Mouse (Mus musculus) lung, postnatal 0 days (tissue): ENCODE measurements around the gene Smg6. TPM values are rescaled to one million over a fixed set of nuclear protein-coding genes. Genes with fewer than 3 reads are reported as not detected.

Experiments used
- ATAC-seq: fragments of 200-750 bp; cut with Nextera tagmentation; 2 replicates; pipeline ENCODE4 v1.8.0; 2017; ENCODE audit warnings: moderate library complexity
- DNase-seq: peaks from one replicate; pipeline ENCODE4 v3.0.0-alpha.2; 2016; ENCODE audit warnings: low spot score
- H3K27ac ChIP-seq: fragments of 300-500 bp; sonication (generic); 2 replicates; pipeline ENCODE4 v1.5.1; 2014; ENCODE audit warnings: antibody characterized with exemption, mild to moderate bottlenecking, low read length, mixed read lengths
- H3K27me3 ChIP-seq: fragments of 300-500 bp; sonication (generic); replicated peaks from 2 replicates; pipeline ENCODE4 v1.6.1; 2014; ENCODE audit warnings: low read length, mixed read lengths; ENCODE audit not compliant: insufficient read depth
- H3K36me3 ChIP-seq: fragments of 300-500 bp; sonication (generic); 2 replicates; pipeline ENCODE4 v1.6.1; 2014; ENCODE audit warnings: low read length, mixed read lengths; ENCODE audit not compliant: insufficient read depth
- H3K4me1 ChIP-seq: fragments of 300-500 bp; sonication (generic); 2 replicates; pipeline ENCODE4 v1.6.1; 2014; ENCODE audit warnings: antibody characterized with exemption, low read depth, low read length, mixed read lengths; ENCODE audit not compliant: insufficient read depth
- H3K4me2 ChIP-seq: fragments of 300-500 bp; sonication (generic); replicated peaks from 2 replicates; pipeline ENCODE4 v1.6.1; 2014; ENCODE audit warnings: low read depth, mild to moderate bottlenecking, low read length, moderate library complexity, mixed read lengths
- H3K4me3 ChIP-seq: fragments of 300-500 bp; sonication (generic); 2 replicates; pipeline ENCODE4 v1.5.1; 2014; ENCODE audit warnings: low read depth, low read length
- H3K9ac ChIP-seq: fragments of 300-500 bp; sonication (generic); replicated peaks from 2 replicates; pipeline ENCODE4 v1.6.1; 2014; ENCODE audit warnings: low read depth, mild to moderate bottlenecking
- H3K9me3 ChIP-seq: fragments of 300-500 bp; sonication (generic); 2 replicates; pipeline ENCODE4 v1.6.1; 2016; ENCODE audit warnings: low read length, mixed read lengths
- CTCF ChIP-seq: IDR thresholded peaks from 2 replicates; pipeline ENCODE4 v1.5.1; 2016; ENCODE audit warnings: antibody characterized with exemption, mild to moderate bottlenecking
- EP300 ChIP-seq: IDR thresholded peaks from 2 replicates; pipeline ENCODE4 v1.6.1; 2016; ENCODE audit warnings: antibody characterized with exemption, mild to moderate bottlenecking, control low read depth
- WGBS: fragments of 180-500 bp; shearing (Covaris S2); extraction: QIAGEN DNeasy Blood & Tissue Kit; methylation state at CpG from one replicate; pipeline ENCODE4 v1.1.7; 2014; 5-methylcytosine and 5-hydroxymethylcytosine counted together
- polyA plus RNA-seq: library from polyadenylated mRNA; unstranded; fragments of >200 nt; fragmentation: Nextera tagmentation; extraction: Ambion mirVana; gene quantifications from 2 replicates; pipeline ENCODE4 v1.2.1, GENCODE M21; 2015

Gene Smg6
- polyA plus RNA-seq, 1 experiment from 2014 or later, result 9.9 TPM

DNA sequence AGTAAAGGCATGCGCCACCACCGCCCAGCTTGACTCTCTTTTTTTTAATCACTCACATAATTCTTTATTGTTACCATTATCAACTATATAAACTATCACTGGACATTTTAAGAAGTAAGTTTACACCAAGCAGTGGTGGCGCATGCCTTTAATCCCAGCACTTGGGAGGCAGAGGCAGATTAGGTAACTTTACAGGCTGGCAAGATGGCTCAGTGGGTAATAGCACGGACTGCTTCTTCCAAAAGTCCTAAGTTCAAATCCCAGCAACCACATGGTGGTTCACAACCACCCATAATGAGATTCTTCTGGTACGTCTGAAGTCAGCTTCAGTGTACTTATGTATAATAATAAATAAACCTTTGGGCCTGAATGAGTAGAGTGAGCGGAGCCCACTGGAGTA lies 203.9 kb downstream of the Smg6 start:
- Histone ChIP-seq H3K4me2 (no peak overlapping the region), H3K9ac (no peak overlapping the region), H3K9me3 (no peaks in the 10 kb centered on the region), H3K27ac (no peak overlapping the region), H3K27me3 (no peaks in the 10 kb centered on the region), H3K4me1 (peaks cover 7% of the 10 kb centered on the region; the same call in 1 of the 2 replicates), H3K4me3 (no peak overlapping the region), H3K36me3 (no peaks in the 10 kb centered on the region)
- no peak for ATAC-seq
- no peak for DNase-seq
- WGBS, result 95% methylated on average over 6 of the region's 6 CpGs
- no peak for TF ChIP-seq CTCF
- TF ChIP-seq EP300, result no peak

DNA sequence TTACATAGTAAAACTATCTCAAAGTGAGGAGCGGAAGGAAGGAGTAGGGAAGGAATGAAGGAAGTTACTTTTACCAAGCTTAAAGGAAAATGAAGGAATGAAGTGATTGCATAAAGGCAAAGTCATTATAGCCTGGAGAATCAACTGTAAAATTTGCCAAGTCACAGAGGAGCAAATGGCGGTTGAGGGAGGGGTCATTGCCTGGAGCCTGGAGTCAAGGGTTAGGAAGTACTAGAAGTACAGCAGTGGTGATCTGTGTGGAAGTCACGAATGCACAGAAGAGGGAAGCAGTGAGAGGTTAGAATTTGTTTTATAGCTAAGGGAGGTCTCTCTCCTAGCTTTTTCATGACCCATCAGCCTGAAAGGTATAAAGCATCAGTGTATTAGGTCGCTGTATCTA lies 205.7 kb downstream of the Smg6 start:
- Histone ChIP-seq H3K27ac (no peak overlapping the region), H3K4me1 (peaks cover 7% of the 10 kb centered on the region; the same call in 1 of the 2 replicates), H3K36me3 (no peaks in the 10 kb centered on the region), H3K4me2 (no peak overlapping the region), H3K9ac (no peak overlapping the region), H3K27me3 (no peaks in the 10 kb centered on the region), H3K9me3 (no peaks in the 10 kb centered on the region), H3K4me3 (no peak overlapping the region)
- no peak for DNase-seq
- TF ChIP-seq EP300 (no peak), CTCF (no peak)
- WGBS, result 71% methylated on average over 4 of the region's 4 CpGs
- ATAC-seq, result no peak

DNA sequence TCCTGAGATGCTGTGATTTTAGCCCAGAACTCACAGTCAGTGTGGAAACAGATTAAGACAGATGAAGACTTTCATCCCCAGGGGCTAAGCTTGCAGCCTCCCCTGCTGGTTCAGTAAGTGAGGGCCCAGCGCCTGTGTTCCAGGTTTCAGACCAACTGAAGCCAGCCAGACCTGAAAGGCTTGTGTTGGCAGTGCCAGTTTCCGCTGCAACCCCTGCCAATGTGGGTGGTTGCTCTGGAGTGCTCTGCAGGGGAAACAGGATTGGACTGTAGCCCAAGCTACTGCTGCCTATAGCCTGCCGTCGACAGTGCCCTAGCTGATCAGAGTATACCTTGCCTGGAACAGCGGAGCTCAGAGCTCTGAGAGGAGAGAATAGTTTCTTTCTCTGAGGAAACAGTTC lies 206.7 kb downstream of the Smg6 start:
- DNase-seq, result peak; percentile 70
- H3K9ac ChIP-seq, result no peak overlapping the region
- no peaks in the 10 kb centered on the region for H3K27me3 ChIP-seq
- H3K36me3 ChIP-seq, result no peaks in the 10 kb centered on the region
- H3K4me1 ChIP-seq, result peaks cover 7% of the 10 kb centered on the region; the same call in 1 of the 2 replicates
- H3K27ac ChIP-seq, result no peak overlapping the region
- H3K4me2 ChIP-seq, result no peak overlapping the region
- H3K4me3 ChIP-seq, result no peak overlapping the region
- TF ChIP-seq CTCF (peak; percentile 68), EP300 (no peak)
- H3K9me3 ChIP-seq, result no peaks in the 10 kb centered on the region
- peak; percentile 69 for ATAC-seq
- WGBS, result 55% methylated on average over 5 of the region's 5 CpGs

DNA sequence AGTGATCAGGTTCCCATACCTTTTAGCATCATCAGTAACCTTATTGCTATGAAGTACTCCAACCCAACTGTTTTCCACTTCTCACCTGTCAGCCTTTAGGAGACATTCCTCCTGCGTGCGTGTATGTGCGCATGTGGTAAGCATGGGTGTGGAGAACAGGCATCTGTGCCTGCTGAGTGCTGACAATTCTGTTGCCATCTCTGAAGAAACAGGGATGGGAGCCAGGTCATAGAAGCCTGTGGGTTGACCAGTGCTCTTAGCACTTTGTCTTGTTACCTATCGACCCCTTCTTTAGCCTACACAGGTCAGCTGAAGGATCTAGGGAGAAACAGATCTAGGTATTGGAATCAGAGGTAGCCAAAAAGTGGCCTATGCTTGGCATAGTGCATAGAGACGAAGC lies 207.8 kb downstream of the Smg6 start:
- 80% methylated on average over 5 of the region's 5 CpGs for WGBS
- H3K9me3 ChIP-seq, result no peaks in the 10 kb centered on the region
- TF ChIP-seq EP300 (no peak), CTCF (no peak)
- ATAC-seq (no peak), DNase-seq (no peak)
- peak overlapping the region; percentile 26; the same call in 1 of the 2 replicates for H3K27ac ChIP-seq
- H3K9ac ChIP-seq, result no peak overlapping the region
- no peak overlapping the region for H3K4me3 ChIP-seq
- H3K36me3 ChIP-seq, result no peaks in the 10 kb centered on the region
- no peak overlapping the region for H3K4me2 ChIP-seq
- H3K4me1 ChIP-seq, result peaks cover 8% of the 10 kb centered on the region; the same call in 1 of the 2 replicates
- no peaks in the 10 kb centered on the region for H3K27me3 ChIP-seq

DNA sequence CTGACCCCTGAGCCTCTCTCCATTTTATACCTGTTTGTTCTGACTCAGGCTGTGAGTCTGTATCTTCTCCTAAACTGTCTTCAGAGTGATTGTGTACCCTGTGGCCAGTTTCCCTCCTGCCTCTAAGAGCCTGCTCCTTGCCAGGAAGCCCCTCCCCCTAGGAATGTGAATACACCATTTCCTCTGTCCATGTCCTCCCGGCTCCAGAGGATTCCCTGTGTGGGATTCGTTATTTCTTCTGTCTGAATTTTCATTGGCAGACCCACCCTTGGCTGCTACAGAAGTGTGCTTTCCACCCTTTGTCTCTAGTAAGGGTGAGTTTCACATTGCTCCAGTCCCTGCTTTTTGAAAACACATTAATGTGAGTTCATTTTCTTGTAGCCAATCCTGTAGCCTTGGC lies 208.3 kb downstream of the Smg6 start:
- H3K4me2 ChIP-seq, result no peak overlapping the region
- H3K27me3 ChIP-seq, result no peaks in the 10 kb centered on the region
- ATAC-seq (peak; percentile 75), DNase-seq (peak; percentile 75)
- 7% methylated on average over 2 of the region's 2 CpGs for WGBS
- TF ChIP-seq CTCF (no peak), EP300 (peak; percentile 58; the same call in 1 of the 2 replicates)
- no peak overlapping the region for H3K4me3 ChIP-seq
- peak overlapping the region; percentile 26; the same call in 1 of the 2 replicates for H3K27ac ChIP-seq
- no peak overlapping the region for H3K9ac ChIP-seq
- no peaks in the 10 kb centered on the region for H3K9me3 ChIP-seq
- peaks cover 13% of the 10 kb centered on the region; the same call in 1 of the 2 replicates for H3K4me1 ChIP-seq
- no peaks in the 10 kb centered on the region for H3K36me3 ChIP-seq

DNA sequence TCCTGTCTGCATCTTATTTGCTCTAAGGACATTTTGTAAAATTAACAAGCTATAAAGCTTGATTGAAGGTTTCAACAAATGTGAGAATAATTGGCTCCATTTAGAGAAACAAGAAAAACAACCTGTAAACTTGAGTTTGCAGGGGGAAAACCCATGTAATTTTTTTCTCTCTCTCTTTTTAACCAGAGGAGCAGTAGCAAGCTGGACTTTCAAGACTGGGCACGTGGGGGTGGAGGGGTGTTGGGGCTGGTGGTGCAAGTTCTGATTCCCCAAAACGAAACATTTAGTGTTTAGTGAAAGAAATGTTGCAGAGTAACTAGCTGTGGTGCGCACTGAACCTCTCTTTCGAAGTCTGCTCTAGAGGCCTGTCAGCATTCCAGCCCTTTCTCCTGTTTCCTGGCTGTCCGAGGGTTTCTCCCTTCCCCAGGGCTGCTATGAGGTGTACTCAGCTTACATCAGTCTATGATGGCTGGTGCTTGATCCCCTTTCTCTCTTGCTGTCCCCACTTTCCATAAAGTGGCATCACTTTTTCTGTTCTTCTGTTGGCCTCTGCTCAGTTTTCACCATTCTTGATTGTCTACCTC lies 209.0 kb downstream of the Smg6 start:
- Histone ChIP-seq H3K27ac (no peak overlapping the region), H3K36me3 (no peaks in the 10 kb centered on the region), H3K4me1 (peaks cover 19% of the 10 kb centered on the region; the same call in 1 of the 2 replicates), H3K4me2 (no peak overlapping the region), H3K4me3 (no peak overlapping the region), H3K9ac (no peak overlapping the region), H3K27me3 (no peaks in the 10 kb centered on the region), H3K9me3 (no peaks in the 10 kb centered on the region)
- ATAC-seq (no peak), DNase-seq (no peak)
- TF ChIP-seq CTCF, result no peak
- TF ChIP-seq EP300, result no peak
- WGBS, result 62% methylated on average over 5 of the region's 5 CpGs
